Mouse (Mus musculus): ENCODE measurements around the gene Cavin3.

Cavin3 gene

GRCm38 (mm10) chr7:105481505-105482411 lies at the start of gene Cavin3:
Gene Cavin3 (minus strand): TSS chr7:105482300.
- DNase-seq: peak; percentile 87

- DNase-seq: peak; percentile 45
Measured at GRCm38 (mm10) chr7:105528094-105528493, 46.0 kb upstream of the Cavin3 start.

GRCm38 (mm10) chr7:105527306-105527937 lies 45.3 kb upstream of the Cavin3 start:
- peak; percentile 65 for DNase-seq

GRCm38 (mm10) chr7:105524222-105524621 lies 42.1 kb upstream of the Cavin3 start:
- DNase-seq: no peak

GRCm38 (mm10) chr7:105520201-105520600 lies 38.1 kb upstream of the Cavin3 start:
- peak; percentile 75 for DNase-seq

- no peak for DNase-seq
Measured at GRCm38 (mm10) chr7:105519771-105520170, 37.7 kb upstream of the Cavin3 start.

GRCm38 (mm10) chr7:105519336-105519735 lies 37.2 kb upstream of the Cavin3 start:
- no peak for DNase-seq

- DNase-seq: no peak
Measured at GRCm38 (mm10) chr7:105516669-105517360, 34.7 kb upstream of the Cavin3 start.

- DNase-seq: peak; percentile 78
Measured at GRCm38 (mm10) chr7:105515178-105515577, 33.1 kb upstream of the Cavin3 start.

- no peak for DNase-seq
Measured at GRCm38 (mm10) chr7:105514561-105514960, 32.5 kb upstream of the Cavin3 start.

GRCm38 (mm10) chr7:105513845-105514291 lies 31.8 kb upstream of the Cavin3 start:
- no peak for DNase-seq

GRCm38 (mm10) chr7:105510143-105510542 lies 28.0 kb upstream of the Cavin3 start:
- DNase-seq: no peak

- no peak for DNase-seq
Measured at GRCm38 (mm10) chr7:105507257-105507656, 25.2 kb upstream of the Cavin3 start.

- no peak for DNase-seq
Measured at GRCm38 (mm10) chr7:105501984-105502383, 19.9 kb upstream of the Cavin3 start.

- no peak for DNase-seq
Measured at GRCm38 (mm10) chr7:105499676-105500075, 17.6 kb upstream of the Cavin3 start.

- DNase-seq: no peak
Measured at GRCm38 (mm10) chr7:105498854-105499492, 16.9 kb upstream of the Cavin3 start.

GRCm38 (mm10) chr7:105497881-105498280 lies 15.8 kb upstream of the Cavin3 start:
- no peak for DNase-seq

- DNase-seq: no peak
Measured at GRCm38 (mm10) chr7:105487104-105487876, 5.2 kb upstream of the Cavin3 start.

GRCm38 (mm10) chr7:105485029-105485428 lies 2.9 kb upstream of the Cavin3 start:
- peak; percentile 34 for DNase-seq

- peak; percentile 60 for DNase-seq
Measured at GRCm38 (mm10) chr7:105482426-105482825, 326 bp upstream of the Cavin3 start.

- peak; percentile 69 for DNase-seq
Measured at GRCm38 (mm10) chr7:105480561-105481504, 1.3 kb downstream of the Cavin3 start.
